Mouse (Mus musculus): ENCODE measurements around the gene Ttll11.

DNA sequence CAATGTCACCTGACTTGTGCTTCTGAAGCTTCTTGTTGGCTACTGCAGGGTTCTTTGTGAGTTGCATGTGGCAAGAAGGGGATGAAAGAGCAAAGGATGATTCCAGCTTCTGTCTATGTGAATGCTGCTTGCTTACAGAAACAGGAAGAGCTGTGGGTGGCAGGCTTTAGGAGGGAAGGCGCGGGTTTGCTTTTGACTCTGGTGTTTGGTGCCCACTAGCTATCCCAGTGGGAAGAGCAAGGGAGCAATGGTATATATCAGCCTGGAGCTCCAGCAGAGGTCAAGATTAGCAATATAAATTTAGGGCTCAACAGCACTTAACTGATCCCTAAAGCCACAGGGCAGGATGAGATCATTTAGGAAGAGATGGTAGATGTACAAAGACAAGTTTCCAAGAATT is 82.6 kb downstream of the Ttll11 start:
- peak; percentile 39 for TF ChIP-seq CTCF (IDR thresholded peaks at IDR 0.05; ENCODE audit: low read depth)
- no peak for TF ChIP-seq EP300 (IDR thresholded peaks at IDR 0.05; ENCODE audit: low read depth)
